Mouse (Mus musculus) thymus, adult 2 months (tissue): ENCODE results near the gene Krt26. TPM values are rescaled to one million over a fixed set of nuclear protein-coding genes. Genes with fewer than 3 reads are reported as not detected.

Experiments
- DNase-seq: peaks from one replicate; pipeline ENCODE4 v3.0.0; 2021
- H3K27ac ChIP-seq: fragments of 200-500 bp; 2 replicates; pipeline ENCODE4 v1.5.1; 2012; ENCODE audit warnings: low read length, control low read depth; ENCODE audit not compliant: control insufficient read depth, insufficient read depth
- H3K27me3 ChIP-seq: fragments of 200-500 bp; 2 replicates; pipeline ENCODE4 v1.6.1; 2012; ENCODE audit warnings: mild to moderate bottlenecking, low read length, moderate library complexity, mixed read lengths; ENCODE audit not compliant: control insufficient read depth, insufficient read depth
- H3K36me3 ChIP-seq: fragments of 200-500 bp; 2 replicates; pipeline ENCODE4 v1.6.1; 2012; ENCODE audit warnings: mild to moderate bottlenecking, low read length, moderate library complexity; ENCODE audit not compliant: control insufficient read depth, insufficient read depth
- H3K4me1 ChIP-seq: fragments of 200-500 bp; replicated peaks from 2 replicates; pipeline ENCODE4 v1.6.1; 2012; ENCODE audit warnings: low read length; ENCODE audit not compliant: control insufficient read depth, insufficient read depth
- H3K4me3 ChIP-seq: fragments of 200-500 bp; 2 replicates; pipeline ENCODE4 v1.5.1; 2012; ENCODE audit warnings: mild to moderate bottlenecking, low read length, control low read depth, moderate library complexity; ENCODE audit not compliant: control insufficient read depth, insufficient read depth
- CTCF ChIP-seq: fragments of 200-500 bp; IDR thresholded peaks from 2 replicates; pipeline ENCODE4 v1.5.1; 2012; ENCODE audit warnings: mild to moderate bottlenecking, control low read depth, low read length, moderate library complexity, borderline replicate concordance; ENCODE audit not compliant: control insufficient read depth, poor library complexity, insufficient read depth; ENCODE audit errors: extremely low read depth
- POLR2A ChIP-seq: fragments of 200-500 bp; IDR thresholded peaks from 2 replicates; pipeline ENCODE4 v1.6.1; 2012; ENCODE audit warnings: mild to moderate bottlenecking, low read length, control low read depth, moderate library complexity; ENCODE audit not compliant: control insufficient read depth, poor library complexity, insufficient read depth; ENCODE audit errors: extremely low read depth
- WGBS: fragments of 180-500 bp; shearing (Covaris S2); methylation state at CpG from one replicate; pipeline ENCODE4 v1.1.7; 2018; 5-methylcytosine and 5-hydroxymethylcytosine counted together
- polyA plus RNA-seq: library from polyadenylated mRNA; depleted of rRNA; stranded (reverse); fragments of >200 nt; gene quantifications from 2 replicates; pipeline ENCODE4 v1.2.3, GENCODE M21; 2012

Krt26 gene
- polyA plus RNA-seq, 1 experiment, result not detected

- Histone ChIP-seq H3K27me3 (no peaks in the 10 kb centered on the region), H3K4me3 (no peak overlapping the region), H3K36me3 (no peaks in the 10 kb centered on the region), H3K4me1 (0 out of 2 replicates have a peak, but pooled peaks cover 4% of the 10 kb centered on the region), H3K27ac (no peak overlapping the region)
- TF ChIP-seq POLR2A (no peak), CTCF (no peak)
- DNase-seq, result peak; percentile 8
- 20% methylated on average over 9 of the region's 9 CpGs for WGBS
Observed at GRCm38 (mm10) chr11:99364412-99364811, 26.6 kb upstream of the Krt26 start.

GRCm38 (mm10) chr11:99361423-99361822 lies 23.7 kb upstream of the Krt26 start:
- DNase-seq, result no peak
- TF ChIP-seq CTCF (no peak), POLR2A (no peak)
- no peaks in the 10 kb centered on the region for H3K27me3 ChIP-seq
- H3K4me3 ChIP-seq, result no peak overlapping the region
- H3K27ac ChIP-seq, result no peak overlapping the region
- peaks cover 5% of the 10 kb centered on the region for H3K4me1 ChIP-seq
- H3K36me3 ChIP-seq, result no peaks in the 10 kb centered on the region
- WGBS, result 39% methylated on average over 8 of the region's 8 CpGs

- H3K36me3 ChIP-seq, result no peaks in the 10 kb centered on the region
- no peak for DNase-seq
- WGBS, result 83% methylated on average over 12 of the region's 12 CpGs
- H3K4me1 ChIP-seq, result no peaks in the 10 kb centered on the region
- H3K27me3 ChIP-seq, result no peaks in the 10 kb centered on the region
- no peak for TF ChIP-seq POLR2A
- no peak for TF ChIP-seq CTCF
- H3K4me3 ChIP-seq, result no peak within 1 kb of the TSS
- no peak within 1 kb of the TSS for H3K27ac ChIP-seq
Observed at GRCm38 (mm10) chr11:99351004-99351403, 13.2 kb upstream of the Krt26 start, which contains the start of gene Krt27. TSS of gene Krt27 (minus strand) at chr11:99351104.

- Histone ChIP-seq H3K4me3 (no peak overlapping the region), H3K4me1 (no peaks in the 10 kb centered on the region), H3K27ac (no peak overlapping the region), H3K36me3 (no peaks in the 10 kb centered on the region), H3K27me3 (no peaks in the 10 kb centered on the region)
- DNase-seq, result no peak
- TF ChIP-seq CTCF (no peak), POLR2A (no peak)
- 90% methylated on average over 11 of the region's 11 CpGs for WGBS
Observed at GRCm38 (mm10) chr11:99339299-99339847, 1.6 kb upstream of the Krt26 start.

GRCm38 (mm10) chr11:99333426-99333825 lies 4.3 kb downstream of the Krt26 start:
- TF ChIP-seq POLR2A (no peak), CTCF (no peak)
- no peaks in the 10 kb centered on the region for H3K36me3 ChIP-seq
- no peaks in the 10 kb centered on the region for H3K4me1 ChIP-seq
- 85% methylated on average over 13 of the region's 13 CpGs for WGBS
- H3K27me3 ChIP-seq, result no peaks in the 10 kb centered on the region
- no peak for DNase-seq
- H3K27ac ChIP-seq, result no peak overlapping the region
- no peak overlapping the region for H3K4me3 ChIP-seq

- no peak for DNase-seq
- TF ChIP-seq POLR2A (no peak), CTCF (no peak)
- H3K36me3 ChIP-seq, result no peaks in the 10 kb centered on the region
- 79% methylated on average over 2 of the region's 2 CpGs for WGBS
- H3K4me3 ChIP-seq, result no peak overlapping the region
- H3K27me3 ChIP-seq, result no peaks in the 10 kb centered on the region
- H3K27ac ChIP-seq, result no peak overlapping the region
- H3K4me1 ChIP-seq, result no peaks in the 10 kb centered on the region
Observed at GRCm38 (mm10) chr11:99329655-99330054, 8.1 kb downstream of the Krt26 start.

- no peak for TF ChIP-seq CTCF
- TF ChIP-seq POLR2A, result no peak
- no peak for DNase-seq
- no peaks in the 10 kb centered on the region for H3K36me3 ChIP-seq
- H3K4me1 ChIP-seq, result no peaks in the 10 kb centered on the region
- H3K27me3 ChIP-seq, result no peaks in the 10 kb centered on the region
- WGBS, result 94% methylated on average over 11 of the region's 11 CpGs
- H3K4me3 ChIP-seq, result no peak within 1 kb of the TSS
- no peak within 1 kb of the TSS for H3K27ac ChIP-seq
Observed at GRCm38 (mm10) chr11:99322851-99323250, 14.9 kb downstream of the Krt26 start, which contains the start of gene Krt25. TSS of gene Krt25 (minus strand) at chr11:99322951.
